Mouse (Mus musculus) embryonic facial prominence, embryonic 10.5 days (tissue): ENCODE measurements at regions not wholly inside any gene's neighbourhood (a gene's known extent, or its start where the extent isn't known, plus 50 kb on each side); places are given as distances from the start of the nearest gene placed in this dataset.

Experiments used
- DNase-seq: peaks from one replicate; pipeline ENCODE4 v3.0.0-alpha.2; 2017; ENCODE audit warnings: low spot score
- H3K27ac ChIP-seq: fragments of 300-500 bp; sonication (generic); replicated peaks from 2 replicates; pipeline ENCODE4 v1.5.1; 2016; ENCODE audit warnings: mild to moderate bottlenecking
- H3K27me3 ChIP-seq: fragments of 300-500 bp; sonication (generic); replicated peaks from 2 replicates; pipeline ENCODE4 v1.6.1; 2016; ENCODE audit warnings: low read depth, mild to moderate bottlenecking; ENCODE audit not compliant: poor library complexity, severe bottlenecking
- H3K36me3 ChIP-seq: fragments of 300-500 bp; sonication (generic); replicated peaks from 2 replicates; pipeline ENCODE4 v1.6.1; 2016; ENCODE audit warnings: mild to moderate bottlenecking, moderate library complexity
- H3K4me1 ChIP-seq: fragments of 300-500 bp; sonication (generic); 2 replicates; pipeline ENCODE4 v1.6.1; 2016
- H3K4me3 ChIP-seq: fragments of 300-500 bp; sonication (generic); 2 replicates; pipeline ENCODE4 v1.5.1; 2016; ENCODE audit warnings: mild to moderate bottlenecking, moderate library complexity
- H3K9me3 ChIP-seq: fragments of 300-500 bp; sonication (generic); 2 replicates; pipeline ENCODE4 v1.6.1; 2016; ENCODE audit warnings: mild to moderate bottlenecking
- WGBS: fragments of 180-500 bp; shearing (Covaris S2); methylation state at CpG from one replicate; pipeline ENCODE4 v1.1.7; 2016; 5-methylcytosine and 5-hydroxymethylcytosine counted together

- Histone ChIP-seq H3K27ac (no peak overlapping the region; the same call in 1 of the 2 replicates), H3K4me1 (peaks cover 51% of the 10 kb centered on the region), H3K36me3 (no peaks in the 10 kb centered on the region), H3K4me3 (no peak overlapping the region), H3K9me3 (no peaks in the 10 kb centered on the region), H3K27me3 (peaks cover 40% of the 10 kb centered on the region)
- no peak for DNase-seq
- 64% methylated on average over 7 of the region's 7 CpGs for WGBS
Observed at GRCm38 (mm10) chr16:29891472-29891871, 172.7 kb upstream of the Hes1 start.

- H3K4me1 ChIP-seq = peaks cover 48% of the 10 kb centered on the region
- no peaks in the 10 kb centered on the region for H3K9me3 ChIP-seq
- no peaks in the 10 kb centered on the region for H3K36me3 ChIP-seq
- DNase-seq = peak; percentile 60
- H3K4me3 ChIP-seq = peak overlapping the region; percentile 34; the same call in 1 of the 2 replicates
- peaks cover 39% of the 10 kb centered on the region for H3K27me3 ChIP-seq
- peak overlapping the region; percentile 73 for H3K27ac ChIP-seq
- 31% methylated on average over 21 of the region's 21 CpGs for WGBS
Observed at GRCm38 (mm10) chr16:29893871-29894828, 170.0 kb upstream of the Hes1 start.

- Histone ChIP-seq H3K9me3 (no peaks in the 10 kb centered on the region), H3K4me1 (peaks cover 31% of the 10 kb centered on the region), H3K4me3 (no peak overlapping the region), H3K27ac (no peak overlapping the region), H3K27me3 (peaks cover 35% of the 10 kb centered on the region), H3K36me3 (no peaks in the 10 kb centered on the region)
- 86% methylated on average over 4 of the region's 4 CpGs for WGBS
- no peak for DNase-seq
Observed at GRCm38 (mm10) chr16:29896393-29896792, 167.8 kb upstream of the Hes1 start.

GRCm38 (mm10) chr16:29903510-29903909, 160.7 kb upstream of the Hes1 start:
- DNase-seq = no peak
- 72% methylated on average over 8 of the region's 8 CpGs for WGBS
- Histone ChIP-seq H3K9me3 (no peaks in the 10 kb centered on the region), H3K27ac (peak overlapping the region; percentile 51; the same call in 1 of the 2 replicates), H3K4me3 (no peak overlapping the region), H3K27me3 (peaks cover 32% of the 10 kb centered on the region; the same call in 1 of the 2 replicates), H3K36me3 (no peaks in the 10 kb centered on the region), H3K4me1 (peaks cover 48% of the 10 kb centered on the region)

GRCm38 (mm10) chr16:29904183-29904775, 159.9 kb upstream of the Hes1 start:
- H3K4me1 ChIP-seq = peaks cover 56% of the 10 kb centered on the region
- H3K36me3 ChIP-seq = no peaks in the 10 kb centered on the region
- DNase-seq = no peak
- WGBS = 67% methylated on average over 9 of the region's 9 CpGs
- H3K4me3 ChIP-seq = no peak overlapping the region
- H3K9me3 ChIP-seq = no peaks in the 10 kb centered on the region
- H3K27me3 ChIP-seq = peaks cover 32% of the 10 kb centered on the region; the same call in 1 of the 2 replicates
- H3K27ac ChIP-seq = peak overlapping the region; percentile 51

GRCm38 (mm10) chr16:29907331-29907730, 156.9 kb upstream of the Hes1 start:
- Histone ChIP-seq H3K27ac (peak overlapping the region; percentile 55; the same call in 1 of the 2 replicates), H3K4me3 (no peak overlapping the region), H3K4me1 (peaks cover 68% of the 10 kb centered on the region), H3K36me3 (no peaks in the 10 kb centered on the region), H3K9me3 (peaks cover 9% of the 10 kb centered on the region; the same call in 1 of the 2 replicates), H3K27me3 (peaks cover 32% of the 10 kb centered on the region; the same call in 1 of the 2 replicates)
- WGBS = 67% methylated on average over 7 of the region's 7 CpGs
- DNase-seq = no peak

- H3K4me1 ChIP-seq = peaks cover 68% of the 10 kb centered on the region
- peaks cover 33% of the 10 kb centered on the region; the same call in 1 of the 2 replicates for H3K27me3 ChIP-seq
- H3K27ac ChIP-seq = peak overlapping the region; percentile 36; the same call in 1 of the 2 replicates
Observed at GRCm38 (mm10) chr16:29908031-29908430, 156.2 kb upstream of the Hes1 start.

GRCm38 (mm10) chr16:29909923-29910465, 154.2 kb upstream of the Hes1 start:
- 41% methylated on average over 5 of the region's 5 CpGs for WGBS
- peak; percentile 24 for DNase-seq
- Histone ChIP-seq H3K27ac (peak overlapping the region; percentile 54; the same call in 1 of the 2 replicates), H3K4me1 (peaks cover 50% of the 10 kb centered on the region), H3K36me3 (no peaks in the 10 kb centered on the region), H3K9me3 (peaks cover 9% of the 10 kb centered on the region; the same call in 1 of the 2 replicates), H3K27me3 (peaks cover 25% of the 10 kb centered on the region; the same call in 1 of the 2 replicates), H3K4me3 (no peak overlapping the region)

More at GRCm38 (mm10) chr16:29908031-29908430, 156.2 kb upstream of the Hes1 start:
- WGBS = 11% methylated on average over 8 of the region's 8 CpGs
- Histone ChIP-seq H3K4me3 (no peak overlapping the region), H3K9me3 (peaks cover 9% of the 10 kb centered on the region; the same call in 1 of the 2 replicates), H3K36me3 (no peaks in the 10 kb centered on the region)
- DNase-seq = peak; percentile 33

- WGBS = 71% methylated on average over 7 of the region's 7 CpGs
- H3K9me3 ChIP-seq = peaks cover 9% of the 10 kb centered on the region; the same call in 1 of the 2 replicates
- H3K27me3 ChIP-seq = peaks cover 23% of the 10 kb centered on the region; the same call in 1 of the 2 replicates
- H3K27ac ChIP-seq = no peak overlapping the region
- no peak overlapping the region for H3K4me3 ChIP-seq
- peak; percentile 46 for DNase-seq
- peaks cover 47% of the 10 kb centered on the region for H3K4me1 ChIP-seq
- no peaks in the 10 kb centered on the region for H3K36me3 ChIP-seq
Observed at GRCm38 (mm10) chr16:29911164-29911571, 153.0 kb upstream of the Hes1 start.

- WGBS = 84% methylated on average over 8 of the region's 8 CpGs
Observed at GRCm38 (mm10) chr16:29913357-29914010, 150.7 kb upstream of the Hes1 start.

GRCm38 (mm10) chr16:29915346-29915745, 148.8 kb upstream of the Hes1 start:
- no peak for DNase-seq
- H3K27me3 ChIP-seq = peaks cover 18% of the 10 kb centered on the region; the same call in 1 of the 2 replicates

More at GRCm38 (mm10) chr16:29913357-29914010, 150.7 kb upstream of the Hes1 start:
- no peak overlapping the region for H3K4me3 ChIP-seq
- H3K27me3 ChIP-seq = peaks cover 18% of the 10 kb centered on the region; the same call in 1 of the 2 replicates
- peaks cover 30% of the 10 kb centered on the region for H3K4me1 ChIP-seq
- H3K36me3 ChIP-seq = no peaks in the 10 kb centered on the region
- peaks cover 9% of the 10 kb centered on the region; the same call in 1 of the 2 replicates for H3K9me3 ChIP-seq
- DNase-seq = no peak
- H3K27ac ChIP-seq = no peak overlapping the region

More at GRCm38 (mm10) chr16:29915346-29915745, 148.8 kb upstream of the Hes1 start:
- WGBS = 70% methylated on average over 11 of the region's 11 CpGs
- peak overlapping the region; percentile 40; the same call in 1 of the 2 replicates for H3K27ac ChIP-seq
- H3K4me3 ChIP-seq = no peak overlapping the region
- peaks cover 13% of the 10 kb centered on the region for H3K4me1 ChIP-seq
- no peaks in the 10 kb centered on the region for H3K36me3 ChIP-seq
- H3K9me3 ChIP-seq = peaks cover 9% of the 10 kb centered on the region; the same call in 1 of the 2 replicates
